Mouse (Mus musculus): Measurements from ENCODE around the gene Cnnm2.
"Not testable (repeated sequence)": the region's sequence is repeated elsewhere in the genome, so short reads cannot be mapped to it uniquely, and the experiment has no call there.

Cnnm2 gene

GRCm38 (mm10) chr19:46761247-46761946, at the start of gene Cnnm2:
Gene Cnnm2, plus strand, starts transcription at chr19:46761596.
- DNase-seq (ENCODE audit: low read depth) = peak; percentile 99

GRCm38 (mm10) chr19:46714234-46714633, 47.2 kb upstream of the Cnnm2 start:
- DNase-seq (ENCODE audit: low read depth) = no peak

- DNase-seq (ENCODE audit: low read depth) = no peak
These were observed 46.4 kb upstream of the Cnnm2 start for GRCm38 (mm10) chr19:46715016-46715415.

GRCm38 (mm10) chr19:46718150-46718549, 43.2 kb upstream of the Cnnm2 start:
- DNase-seq (ENCODE audit: low read depth) = no peak

- no peak for DNase-seq (ENCODE audit: low read depth)
These were observed 37.0 kb upstream of the Cnnm2 start for GRCm38 (mm10) chr19:46724411-46724810.

- DNase-seq (ENCODE audit: low read depth) = no peak
These were observed 35.3 kb upstream of the Cnnm2 start for GRCm38 (mm10) chr19:46726142-46726541.

GRCm38 (mm10) chr19:46727140-46727736, 34.2 kb upstream of the Cnnm2 start:
- no peak for DNase-seq (ENCODE audit: low read depth)

GRCm38 (mm10) chr19:46727945-46728540, 33.4 kb upstream of the Cnnm2 start:
- DNase-seq (ENCODE audit: low read depth) = no peak

GRCm38 (mm10) chr19:46728909-46729308, 32.5 kb upstream of the Cnnm2 start:
- no peak for DNase-seq (ENCODE audit: low read depth)

GRCm38 (mm10) chr19:46731351-46731750, 30.0 kb upstream of the Cnnm2 start:
- no peak for DNase-seq (ENCODE audit: low read depth)

- DNase-seq (ENCODE audit: low read depth) = not testable (repeated sequence)
These were observed 28.7 kb upstream of the Cnnm2 start for GRCm38 (mm10) chr19:46732673-46733072.

GRCm38 (mm10) chr19:46733626-46734025, 27.8 kb upstream of the Cnnm2 start:
- no peak for DNase-seq (ENCODE audit: low read depth)

- no peak for DNase-seq (ENCODE audit: low read depth)
These were observed 26.2 kb upstream of the Cnnm2 start for GRCm38 (mm10) chr19:46735241-46735640.

- no peak for DNase-seq (ENCODE audit: low read depth)
These were observed 24.3 kb upstream of the Cnnm2 start for GRCm38 (mm10) chr19:46737106-46737505.

- peak; percentile 86 for DNase-seq (ENCODE audit: low read depth)
These were observed 20.9 kb upstream of the Cnnm2 start for GRCm38 (mm10) chr19:46740341-46741008.

GRCm38 (mm10) chr19:46741574-46741973, 19.8 kb upstream of the Cnnm2 start:
- no peak for DNase-seq (ENCODE audit: low read depth)

GRCm38 (mm10) chr19:46744681-46745080, 16.7 kb upstream of the Cnnm2 start:
- no peak for DNase-seq (ENCODE audit: low read depth)

- no peak for DNase-seq (ENCODE audit: low read depth)
These were observed 13.6 kb upstream of the Cnnm2 start for GRCm38 (mm10) chr19:46747799-46748198.

GRCm38 (mm10) chr19:46752235-46752634, 9.2 kb upstream of the Cnnm2 start:
- no peak for DNase-seq (ENCODE audit: low read depth)

GRCm38 (mm10) chr19:46755066-46755465, 6.3 kb upstream of the Cnnm2 start:
- DNase-seq (ENCODE audit: low read depth) = peak; percentile 56

GRCm38 (mm10) chr19:46756221-46756620, 5.2 kb upstream of the Cnnm2 start:
- DNase-seq (ENCODE audit: low read depth) = no peak

- peak; percentile 63 for DNase-seq (ENCODE audit: low read depth)
These were observed 2.3 kb upstream of the Cnnm2 start for GRCm38 (mm10) chr19:46759096-46759495.

GRCm38 (mm10) chr19:46759909-46760308, 1.5 kb upstream of the Cnnm2 start:
- not testable (repeated sequence) for DNase-seq (ENCODE audit: low read depth)
